Mouse (Mus musculus) left cerebral cortex, postnatal 36 days (tissue): Measurements from ENCODE around the gene Cfap43. TPM values are rescaled to one million over a fixed set of nuclear protein-coding genes. Genes with fewer than 3 reads are reported as not detected.

Source experiments
- DNase-seq, 2 experiments: peaks; one replicate each; pipeline ENCODE4 v3.0.0; 2021 to 2022; ENCODE audit warnings: low spot score in 2 of 2, mixed read lengths in 1 of 2
- intact Hi-C: fragments of 180-260 bp; cut with DNase I; formaldehyde crosslinking; loops from one replicate; pipeline ENCODE4 v1.15.1; 2025
- total RNA-seq, 2 experiments: library from RNA; stranded (reverse); gene quantifications; 2 replicates each; pipeline ENCODE4 v1.2.3; 2021

The Cfap43 gene
- total RNA-seq, 2 experiments from 2014 or later, result 0.29 to 0.39 TPM

DNA sequence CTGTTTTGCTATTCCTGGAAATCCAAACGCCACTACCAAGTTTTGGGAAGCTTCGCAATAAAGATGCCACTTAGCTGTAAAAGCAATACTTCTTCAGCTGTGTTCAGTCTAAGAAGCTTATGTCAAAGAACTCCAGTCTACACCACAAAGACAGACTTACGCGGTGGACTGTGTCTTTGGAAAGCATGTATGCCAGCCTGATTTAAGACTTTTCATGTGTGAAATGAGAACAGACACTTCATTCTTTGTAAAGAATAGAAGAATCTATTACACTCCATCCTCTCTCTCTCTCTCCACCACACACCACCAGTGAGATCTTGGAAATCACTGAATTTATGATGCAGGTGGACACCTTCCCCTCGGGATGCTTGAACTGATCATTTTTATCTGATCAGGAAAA, 168.7 kb downstream of the Cfap43 start:
- no peak for DNase-seq
- intact Hi-C loops, result no loop called here

- intact Hi-C loops, result no loop called here
- DNase-seq, result no peak
Observed at GRCm38 (mm10) chr19:47748950-47749349, 170.1 kb downstream of the Cfap43 start.

- intact Hi-C loops, result no loop called here
- no peak for DNase-seq
Observed at GRCm38 (mm10) chr19:47747072-47747471, 172.0 kb downstream of the Cfap43 start.

DNA sequence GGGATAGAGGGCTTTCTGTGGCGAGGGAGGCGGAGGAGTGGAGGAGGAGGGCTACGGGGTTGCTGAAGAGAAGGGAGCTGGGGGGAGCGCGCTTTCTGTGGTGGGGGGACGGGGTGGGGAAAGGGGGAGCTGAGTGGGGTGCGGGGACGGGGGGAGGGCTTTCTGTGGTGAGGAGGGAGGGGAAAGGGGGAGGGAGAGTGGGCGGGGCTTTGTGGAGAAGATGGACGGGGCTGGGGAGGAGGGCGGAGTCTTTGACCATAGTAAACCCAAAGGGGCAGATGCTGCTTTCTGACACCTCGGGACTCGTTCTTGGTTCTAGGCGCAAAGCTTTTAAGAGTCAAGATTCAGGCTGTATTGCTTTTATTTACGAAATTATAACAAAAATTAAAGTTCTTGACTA, 187.2 kb downstream of the Cfap43 start:
- intact Hi-C loops, result loop anchor here (1.0 to 5.0 kb wide), 5 partner anchors 53 to 225 kb away; partner anchors contain the start of genes Slk and Stn1

DNA sequence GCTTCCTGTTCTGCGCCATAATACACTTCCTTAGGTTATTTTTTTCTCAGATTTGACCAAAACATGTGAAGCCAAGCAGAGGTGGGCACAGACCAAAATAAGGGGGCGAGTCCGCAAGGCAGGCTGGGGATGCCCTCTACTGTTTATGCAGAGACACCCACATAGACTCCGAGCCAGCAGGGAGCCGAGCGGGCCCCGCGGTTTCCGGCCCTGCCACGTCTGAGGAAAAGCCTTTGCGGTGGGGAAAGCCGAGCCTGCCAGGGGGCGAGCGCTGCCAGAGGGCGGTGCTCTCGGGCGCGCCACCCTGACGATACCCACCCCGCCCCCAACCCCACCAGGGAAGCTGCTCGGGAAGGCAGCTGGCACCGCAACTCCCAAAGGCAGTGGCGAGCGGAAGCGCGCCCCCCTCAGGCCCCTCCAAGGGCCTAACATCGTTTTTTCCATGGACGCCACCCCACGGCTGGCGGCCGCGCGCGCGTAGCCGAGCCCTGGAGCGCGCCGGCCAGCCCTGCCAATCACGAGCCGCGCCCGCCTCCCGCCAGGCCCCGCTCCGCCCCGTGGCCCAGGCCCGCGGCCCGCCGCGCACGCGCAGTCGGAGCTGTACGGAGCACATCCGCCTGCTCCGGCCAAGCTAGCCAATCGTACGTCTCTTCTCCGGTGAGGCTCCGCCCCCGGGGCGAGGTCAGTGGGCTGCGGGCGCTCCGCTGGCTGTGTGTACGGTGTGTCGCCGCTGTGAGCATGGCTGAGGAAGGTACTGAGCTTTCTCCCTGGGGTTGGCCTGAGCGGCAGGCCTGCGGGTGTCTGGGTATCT, 187.8 kb downstream of the Cfap43 start, which contains the start of gene Sfr1:
Sfr1 (plus strand) TSS at position 612 of the 811 bp plus-strand sequence.
- DNase-seq, result peak; percentile 99 to 100
- intact Hi-C loops, result loop anchor here (1.0 to 5.0 kb wide), 5 partner anchors 52 to 224 kb away; partner anchors contain the start of genes Slk and Stn1

More for the DNA sequence above, 187.2 kb downstream of the Cfap43 start:
- peak; percentile 21 to 24 for DNase-seq

GRCm38 (mm10) chr19:47730691-47731070, 188.4 kb downstream of the Cfap43 start:
- intact Hi-C loops, result loop anchor here (1.0 to 5.0 kb wide), 5 partner anchors 52 to 223 kb away; partner anchors contain the start of genes Slk and Stn1
- DNase-seq, result peak; percentile 67 to 68

- intact Hi-C loops, result no loop called here
- no peak for DNase-seq
Observed at GRCm38 (mm10) chr19:47725643-47726140, 193.4 kb downstream of the Cfap43 start.

DNA sequence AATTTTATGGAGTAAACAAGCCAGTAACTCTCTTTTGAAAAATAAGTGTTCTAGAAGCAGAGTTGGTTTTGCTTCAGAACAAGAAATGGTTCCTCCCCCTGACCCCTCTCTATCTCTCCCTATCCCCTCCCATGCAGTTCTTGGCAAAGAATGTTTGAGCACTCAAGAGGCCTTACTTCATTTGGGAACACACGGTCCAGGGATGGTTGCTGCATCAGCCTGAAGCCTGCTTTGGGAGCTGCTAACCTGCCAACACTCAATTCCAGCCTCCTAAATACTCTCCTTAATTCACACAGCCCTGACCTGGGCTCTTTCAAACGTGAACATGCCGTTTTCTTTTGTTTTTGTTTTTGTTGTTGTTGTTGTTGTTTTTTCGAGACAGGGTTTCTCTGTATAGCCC, 194.2 kb downstream of the Cfap43 start:
- intact Hi-C loops, result no loop called here

DNA sequence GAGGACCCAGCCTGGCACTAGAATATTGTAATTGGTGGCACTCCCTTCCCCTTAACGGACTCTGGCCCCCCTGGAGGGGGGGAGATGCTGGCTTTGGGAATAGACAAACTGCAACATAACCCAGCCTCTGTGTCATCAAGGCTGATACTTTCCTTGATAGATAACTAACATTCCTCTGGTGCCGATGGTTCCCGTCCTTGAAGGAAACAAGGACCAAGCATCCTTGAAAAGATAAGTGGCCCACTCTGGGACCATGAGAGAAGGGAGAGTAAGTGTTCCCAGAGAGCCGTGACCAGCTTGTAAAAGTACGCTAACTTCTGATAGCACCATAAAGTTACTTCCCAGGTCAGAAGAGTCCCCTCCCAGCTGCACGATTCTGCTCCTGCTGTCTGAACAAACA, 196.6 kb downstream of the Cfap43 start:
- intact Hi-C loops, result no loop called here
- DNase-seq, result no peak

More for the DNA sequence above, 194.2 kb downstream of the Cfap43 start:
- DNase-seq, result no peak

GRCm38 (mm10) chr19:47719147-47719546, 199.9 kb downstream of the Cfap43 start:
- no peak for DNase-seq
- intact Hi-C loops, result no loop called here

- intact Hi-C loops, result no loop called here
- DNase-seq, result no peak
Observed at GRCm38 (mm10) chr19:47716144-47716543, 202.9 kb downstream of the Cfap43 start.

DNA sequence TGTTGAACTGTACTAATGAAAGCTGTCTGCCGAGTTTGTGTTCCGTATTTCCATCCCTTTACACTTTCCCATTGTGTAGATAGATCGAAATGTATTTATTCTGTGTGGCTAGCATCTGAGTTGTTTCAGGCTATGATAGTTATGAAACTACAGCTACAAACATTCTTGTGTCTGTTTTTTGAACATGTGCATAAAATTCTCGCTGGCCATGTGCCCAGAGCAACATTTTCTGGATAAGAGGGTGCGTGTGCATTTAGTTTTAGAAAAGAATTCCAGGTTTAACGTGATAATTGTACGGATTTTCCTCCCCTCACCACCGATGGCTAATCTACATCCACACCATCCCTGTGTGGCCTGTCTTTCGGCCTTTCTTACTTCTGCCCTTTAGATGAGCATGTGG, 205.6 kb downstream of the Cfap43 start:
- no peak for DNase-seq
- intact Hi-C loops, result no loop called here

GRCm38 (mm10) chr19:47710376-47710775, 208.7 kb downstream of the Cfap43 start:
- peak; percentile 19 to 28 for DNase-seq
- intact Hi-C loops, result no loop called here

DNA sequence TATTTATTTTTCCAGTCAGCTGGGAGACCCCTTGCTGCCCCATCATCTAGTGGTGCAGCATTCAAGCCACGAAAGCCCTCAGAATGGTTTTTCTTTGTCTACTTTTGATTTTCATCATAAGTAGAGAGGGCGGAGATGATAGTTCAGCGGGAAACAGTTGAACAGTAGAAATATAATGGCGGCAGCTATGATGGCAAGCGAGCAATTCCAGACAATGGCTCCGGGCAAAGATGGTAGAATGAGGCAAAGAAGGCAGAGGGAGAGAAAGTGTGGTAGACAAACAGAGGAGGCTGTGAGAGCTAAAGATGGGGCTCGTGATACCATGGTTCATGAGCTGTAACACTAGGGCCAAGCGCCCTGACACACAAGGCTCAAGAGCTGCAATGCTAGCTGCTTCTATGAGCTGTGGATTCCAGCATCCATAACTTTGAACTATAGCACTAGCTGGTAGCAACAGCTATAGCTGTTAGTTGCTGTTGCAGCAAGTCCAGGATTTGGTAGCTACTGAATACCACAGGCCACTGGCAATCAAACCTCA, 213.2 kb downstream of the Cfap43 start:
- intact Hi-C loops, result no loop called here
- no peak for DNase-seq

DNA sequence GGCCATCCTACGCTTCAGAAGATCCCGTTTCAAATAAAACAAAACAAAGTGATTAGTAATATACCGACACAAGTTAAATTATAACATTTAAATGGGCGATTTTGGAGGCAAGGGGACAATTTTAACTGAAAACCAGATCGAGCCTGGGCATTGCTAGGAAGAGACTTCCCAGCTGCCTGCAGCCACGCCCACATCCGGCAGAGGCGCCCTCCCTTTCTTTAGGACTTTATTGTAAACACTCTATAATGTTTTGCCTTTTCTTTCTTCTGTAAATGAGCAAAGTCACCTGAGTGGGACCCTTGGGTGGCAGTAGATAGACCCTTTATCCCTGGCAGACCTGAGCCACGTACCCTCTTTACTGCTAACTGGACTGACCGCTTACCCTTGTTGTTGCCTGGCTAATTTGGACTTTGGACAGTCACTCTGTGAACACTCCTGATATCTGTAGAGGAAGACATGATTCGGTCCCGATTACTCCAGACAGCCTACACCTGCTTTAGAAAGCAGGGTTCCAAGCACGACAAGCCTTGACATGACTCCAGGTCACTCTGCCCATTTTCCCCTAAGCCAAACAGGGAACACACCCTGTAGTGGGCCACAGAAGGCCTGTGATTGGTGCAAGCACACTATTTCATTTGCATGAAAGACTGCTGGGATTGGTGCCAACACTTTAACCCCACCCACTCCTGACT, 213.9 kb downstream of the Cfap43 start:
- no peak for DNase-seq
- intact Hi-C loops, result no loop called here

GRCm38 (mm10) chr19:47700509-47700908, 218.6 kb downstream of the Cfap43 start:
- DNase-seq, result no peak
- intact Hi-C loops, result no loop called here

GRCm38 (mm10) chr19:47699743-47700142, 219.3 kb downstream of the Cfap43 start:
- no peak for DNase-seq
- intact Hi-C loops, result no loop called here

GRCm38 (mm10) chr19:47698266-47698665, 220.8 kb downstream of the Cfap43 start:
- intact Hi-C loops, result no loop called here

GRCm38 (mm10) chr19:47697067-47697466, 222.0 kb downstream of the Cfap43 start:
- intact Hi-C loops, result no loop called here
- DNase-seq, result no peak

More at GRCm38 (mm10) chr19:47698266-47698665, 220.8 kb downstream of the Cfap43 start:
- DNase-seq, result no peak

- intact Hi-C loops, result no loop called here
- no peak for DNase-seq
Observed at GRCm38 (mm10) chr19:47696411-47696810, 222.7 kb downstream of the Cfap43 start.
